Comparison of ENCODE assay signal across 8 mouse cellular contexts in the genomic region with DNA sequence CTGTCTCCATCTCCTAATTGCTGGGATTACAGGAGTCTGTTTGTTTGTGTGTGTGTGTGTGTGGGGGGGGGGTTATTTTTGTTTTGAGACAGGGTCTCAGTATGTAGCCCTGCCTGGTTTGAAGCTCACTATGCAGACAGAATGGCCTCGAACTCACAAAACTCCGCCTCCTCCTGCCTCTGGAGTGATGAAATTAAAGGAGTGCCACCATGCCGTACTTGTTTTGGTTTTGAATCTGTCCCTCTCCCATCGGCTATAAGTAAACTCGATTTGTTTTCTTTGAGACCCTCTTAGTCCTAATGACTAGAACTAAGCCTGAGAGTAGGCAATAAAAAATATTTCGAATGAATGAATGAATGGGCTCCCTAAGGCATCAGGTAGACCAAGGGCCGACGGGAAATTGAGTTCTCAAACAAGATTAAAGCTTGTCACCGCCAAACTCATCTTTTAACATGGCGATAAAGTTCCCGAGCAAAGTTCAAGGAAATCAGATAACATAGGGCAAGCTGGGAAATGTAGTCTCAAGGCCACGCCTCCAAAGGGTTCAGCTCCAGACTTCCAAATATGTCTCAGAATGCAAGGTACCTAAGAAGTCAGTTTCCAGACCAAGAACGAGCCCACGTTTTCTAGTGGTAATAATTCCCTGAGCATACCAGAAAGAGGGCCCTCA. TPM values are rescaled to one million over a fixed set of nuclear protein-coding genes. Genes with fewer than 3 reads are reported as not detected.
DNase-seq lines count a peak whose midpoint lies in the region; ATAC-seq and TF ChIP-seq lines count a peak whose summit lies in the region.

No protein-coding gene starts in this region.

- DNase-seq in thymus, adult 2 months, result peak; percentile 30
- no peak for DNase-seq in thymus, postnatal 4 days
- DNase-seq in spleen, adult 18-20 months, result no peak

- TF ChIP-seq POLR2A in thymus, adult 2 months (IDR thresholded peaks at IDR 0.05; ENCODE audit: control insufficient read depth, extremely low read depth, insufficient read depth, low read length, poor library complexity), result no peak
- no peak for TF ChIP-seq POLR2A in bone marrow macrophage, adult 2 months (IDR thresholded peaks at IDR 0.05; ENCODE audit: borderline replicate concordance, low read depth, low read length)

- peak overlapping the region; percentile 72 for H3K4me2 ChIP-seq in embryonic facial prominence, embryonic 15.5 days (replicated peaks)
- H3K4me2 ChIP-seq in intestine, embryonic 16.5 days (ENCODE audit: low read depth, low read length), result peak overlapping the region; percentile 59
- peak overlapping the region; percentile 67 for H3K4me2 ChIP-seq in limb, embryonic 15.5 days
- H3K4me2 ChIP-seq in neural tube, embryonic 14.5 days (ENCODE audit: low read depth, low read length), result peak overlapping the region; percentile 92

- H3K27me3 ChIP-seq in thymus, adult 2 months (ENCODE audit: control insufficient read depth, insufficient read depth, low read length), result no peaks in the 10 kb centered on the region
- H3K27me3 ChIP-seq in embryonic facial prominence, embryonic 15.5 days, result no peaks in the 10 kb centered on the region
- no peaks in the 10 kb centered on the region for H3K27me3 ChIP-seq in intestine, embryonic 16.5 days (replicated peaks; ENCODE audit: control insufficient read depth, insufficient read depth, low read length)
- H3K27me3 ChIP-seq in limb, embryonic 15.5 days, result no peaks in the 10 kb centered on the region
- H3K27me3 ChIP-seq in neural tube, embryonic 14.5 days (ENCODE audit: control insufficient read depth, insufficient read depth, low read length), result no peaks in the 10 kb centered on the region

- no peaks in the 10 kb centered on the region for H3K9me3 ChIP-seq in embryonic facial prominence, embryonic 15.5 days (replicated peaks)
- no peaks in the 10 kb centered on the region for H3K9me3 ChIP-seq in intestine, embryonic 16.5 days (ENCODE audit: control insufficient read depth, low read length)
- H3K9me3 ChIP-seq in limb, embryonic 15.5 days, result no peaks in the 10 kb centered on the region
- no peaks in the 10 kb centered on the region for H3K9me3 ChIP-seq in neural tube, embryonic 14.5 days (ENCODE audit: control insufficient read depth, low read length)

- H3K9ac ChIP-seq in embryonic facial prominence, embryonic 15.5 days, result 0 out of 2 replicates have a peak overlapping the region, but pooled peaks have one; percentile 98
- H3K9ac ChIP-seq in intestine, embryonic 16.5 days (ENCODE audit: low read depth, low read length), result peak overlapping the region; percentile 83; the same call in 1 of the 2 replicates
- no peak overlapping the region for H3K9ac ChIP-seq in limb, embryonic 15.5 days
- H3K9ac ChIP-seq in neural tube, embryonic 14.5 days (replicated peaks; ENCODE audit: low read depth, low read length), result no peak overlapping the region; the same call in 1 of the 2 replicates

- no peak for ATAC-seq in embryonic facial prominence, embryonic 15.5 days (ENCODE audit: insufficient number of reproducible peaks, low FRiP score, low TSS enrichment, low read depth)
- ATAC-seq in intestine, embryonic 16.5 days, result peak; percentile 12
- no peak for ATAC-seq in limb, embryonic 15.5 days (ENCODE audit: insufficient number of reproducible peaks, low FRiP score, low TSS enrichment, low read depth)
- peak; percentile 13 for ATAC-seq in neural tube, embryonic 14.5 days (ENCODE audit: low read depth)

- no peak for TF ChIP-seq CTCF in thymus, adult 2 months (IDR thresholded peaks at IDR 0.05; ENCODE audit: borderline replicate concordance, control insufficient read depth, extremely low read depth, insufficient read depth, low read length, poor library complexity)
- TF ChIP-seq CTCF in bone marrow macrophage, adult 2 months (IDR thresholded peaks at IDR 0.05; ENCODE audit: low read depth, low read length), result no peak

- WGBS in thymus, adult 2 months, result 53% methylated on average over 14 of the region's 14 CpGs
- WGBS in embryonic facial prominence, embryonic 15.5 days, result 8% methylated on average over 14 of the region's 14 CpGs
- WGBS in intestine, embryonic 16.5 days, result 8% methylated on average over 14 of the region's 14 CpGs
- 9% methylated on average over 14 of the region's 14 CpGs for WGBS in limb, embryonic 15.5 days
- 17% methylated on average over 14 of the region's 14 CpGs for WGBS in neural tube, embryonic 14.5 days

- no peak overlapping the region for H3K4me3 ChIP-seq in thymus, adult 2 months (ENCODE audit: control insufficient read depth, insufficient read depth, low read length)
- H3K4me3 ChIP-seq in bone marrow macrophage, adult 2 months (ENCODE audit: insufficient read depth, low read length), result peak overlapping the region; percentile 95
- peak overlapping the region; percentile 85 for H3K4me3 ChIP-seq in embryonic facial prominence, embryonic 15.5 days (replicated peaks)
- peak overlapping the region; percentile 87 for H3K4me3 ChIP-seq in intestine, embryonic 16.5 days (ENCODE audit: low read length)
- peak overlapping the region; percentile 88 for H3K4me3 ChIP-seq in limb, embryonic 15.5 days
- peak overlapping the region; percentile 76 for H3K4me3 ChIP-seq in neural tube, embryonic 14.5 days (ENCODE audit: low read depth, low read length)

- no peaks in the 10 kb centered on the region for H3K36me3 ChIP-seq in thymus, adult 2 months (ENCODE audit: control insufficient read depth, insufficient read depth, low read length)
- no peaks in the 10 kb centered on the region for H3K36me3 ChIP-seq in embryonic facial prominence, embryonic 15.5 days
- H3K36me3 ChIP-seq in intestine, embryonic 16.5 days (ENCODE audit: control insufficient read depth, insufficient read depth, low read length), result no peaks in the 10 kb centered on the region
- 0 out of 2 replicates have a peak, but pooled peaks cover 2% of the 10 kb centered on the region for H3K36me3 ChIP-seq in limb, embryonic 15.5 days
- H3K36me3 ChIP-seq in neural tube, embryonic 14.5 days (ENCODE audit: control insufficient read depth, insufficient read depth, low read length), result 0 out of 2 replicates have a peak, but pooled peaks cover 2% of the 10 kb centered on the region

- H3K27ac ChIP-seq in thymus, adult 2 months (ENCODE audit: control insufficient read depth, insufficient read depth, low read length), result no peak overlapping the region
- peak overlapping the region; percentile 92 for H3K27ac ChIP-seq in bone marrow macrophage, adult 2 months (ENCODE audit: insufficient read depth, low read depth, low read length)
- peak overlapping the region; percentile 88 for H3K27ac ChIP-seq in embryonic facial prominence, embryonic 15.5 days (replicated peaks)
- H3K27ac ChIP-seq in intestine, embryonic 16.5 days (ENCODE audit: low read length), result 0 out of 2 replicates have a peak overlapping the region, but pooled peaks have one; percentile 18
- peak overlapping the region; percentile 50 for H3K27ac ChIP-seq in limb, embryonic 15.5 days
- peak overlapping the region; percentile 89 for H3K27ac ChIP-seq in neural tube, embryonic 14.5 days (ENCODE audit: low read depth, low read length)

- peaks cover 22% of the 10 kb centered on the region for H3K4me1 ChIP-seq in thymus, adult 2 months (replicated peaks; ENCODE audit: control insufficient read depth, insufficient read depth, low read length)
- H3K4me1 ChIP-seq in bone marrow macrophage, adult 2 months (ENCODE audit: control insufficient read depth, insufficient read depth, low read length), result peaks cover 53% of the 10 kb centered on the region
- peaks cover 40% of the 10 kb centered on the region for H3K4me1 ChIP-seq in embryonic facial prominence, embryonic 15.5 days
- H3K4me1 ChIP-seq in intestine, embryonic 16.5 days (ENCODE audit: control insufficient read depth, insufficient read depth, low read length), result peaks cover 35% of the 10 kb centered on the region
- H3K4me1 ChIP-seq in limb, embryonic 15.5 days, result peaks cover 29% of the 10 kb centered on the region
- H3K4me1 ChIP-seq in neural tube, embryonic 14.5 days (ENCODE audit: control insufficient read depth, insufficient read depth, low read length), result peaks cover 27% of the 10 kb centered on the region

RNA-seq across cellular contexts. Expression of a gene that starts 1.1 kb away (rescaled TPM):
- polyA plus RNA-seq in thymus, adult 2 months (2012; rRNA removed), result 136 and 162 TPM in 2 replicates
- polyA plus RNA-seq in bone marrow macrophage, adult 2 months (2012; ENCODE audit: insufficient read depth, insufficient read length, missing spikeins), result 293 and 348 TPM in 2 replicates
- polyA plus RNA-seq in embryonic facial prominence, embryonic 15.5 days (2015; fragmentation: Nextera tagmentation; extraction: Ambion mirVana), result 52.5 and 57.2 TPM in 2 replicates
- 17.0 and 17.3 TPM in 2 replicates for polyA plus RNA-seq in intestine, embryonic 16.5 days (2015; fragmentation: Nextera tagmentation; extraction: Ambion mirVana)
- 35.9 and 46.8 TPM in 2 replicates for polyA plus RNA-seq in limb, embryonic 15.5 days (2015; fragmentation: Nextera tagmentation; extraction: Ambion mirVana)
- 48.6 and 52.4 TPM in 2 replicates for polyA plus RNA-seq in neural tube, embryonic 14.5 days (2014; fragmentation: Nextera tagmentation; extraction: Ambion mirVana)

RNA-seq across cellular contexts. Expression of a gene that starts 13.6 kb away (rescaled TPM):
- 1.8 TPM in 2 replicates for polyA plus RNA-seq in thymus, adult 2 months (2012; rRNA removed)
- 3.0 and 4.4 TPM in 2 replicates for polyA plus RNA-seq in bone marrow macrophage, adult 2 months (2012; ENCODE audit: insufficient read depth, insufficient read length, missing spikeins)
- 290 and 382 TPM in 2 replicates for polyA plus RNA-seq in embryonic facial prominence, embryonic 15.5 days (2015; fragmentation: Nextera tagmentation; extraction: Ambion mirVana)
- polyA plus RNA-seq in intestine, embryonic 16.5 days (2015; fragmentation: Nextera tagmentation; extraction: Ambion mirVana), result 23.0 and 23.2 TPM in 2 replicates
- polyA plus RNA-seq in limb, embryonic 15.5 days (2015; fragmentation: Nextera tagmentation; extraction: Ambion mirVana), result 229 and 541 TPM in 2 replicates
- 2.8 and 4.9 TPM in 2 replicates for polyA plus RNA-seq in neural tube, embryonic 14.5 days (2014; fragmentation: Nextera tagmentation; extraction: Ambion mirVana)

RNA-seq across cellular contexts. Expression of a gene that starts 21.5 kb away (rescaled TPM):
- 79.0 and 1,187 TPM in 2 replicates for polyA plus RNA-seq in thymus, adult 2 months (2012; rRNA removed)
- polyA plus RNA-seq in bone marrow macrophage, adult 2 months (2012; ENCODE audit: insufficient read depth, insufficient read length, missing spikeins), result 12.3 and 19.9 TPM in 2 replicates
- 5.1 and 5.9 TPM in 2 replicates for polyA plus RNA-seq in embryonic facial prominence, embryonic 15.5 days (2015; fragmentation: Nextera tagmentation; extraction: Ambion mirVana)
- 1.6 TPM in 2 replicates for polyA plus RNA-seq in intestine, embryonic 16.5 days (2015; fragmentation: Nextera tagmentation; extraction: Ambion mirVana)
- 4.7 and 5.2 TPM in 2 replicates for polyA plus RNA-seq in limb, embryonic 15.5 days (2015; fragmentation: Nextera tagmentation; extraction: Ambion mirVana)
- polyA plus RNA-seq in neural tube, embryonic 14.5 days (2014; fragmentation: Nextera tagmentation; extraction: Ambion mirVana), result 0.84 and 2.0 TPM in 2 replicates

RNA-seq across cellular contexts. Expression of a gene that starts 29.7 kb away (rescaled TPM):
- 8.3 and 9.8 TPM in 2 replicates for polyA plus RNA-seq in thymus, adult 2 months (2012; rRNA removed)
- 8.2 and 8.9 TPM in 2 replicates for polyA plus RNA-seq in bone marrow macrophage, adult 2 months (2012; ENCODE audit: insufficient read depth, insufficient read length, missing spikeins)
- 4.4 and 7.8 TPM in 2 replicates for polyA plus RNA-seq in embryonic facial prominence, embryonic 15.5 days (2015; fragmentation: Nextera tagmentation; extraction: Ambion mirVana)
- 1.1 and 1.3 TPM in 2 replicates for polyA plus RNA-seq in intestine, embryonic 16.5 days (2015; fragmentation: Nextera tagmentation; extraction: Ambion mirVana)
- 1.8 and 3.0 TPM in 2 replicates for polyA plus RNA-seq in limb, embryonic 15.5 days (2015; fragmentation: Nextera tagmentation; extraction: Ambion mirVana)
- 0.66 and 0.91 TPM in 2 replicates for polyA plus RNA-seq in neural tube, embryonic 14.5 days (2014; fragmentation: Nextera tagmentation; extraction: Ambion mirVana)

RNA-seq across cellular contexts. Expression of a gene that starts 42.1 kb away (rescaled TPM):
- 4.2 and 24.2 TPM in 2 replicates for polyA plus RNA-seq in thymus, adult 2 months (2012; rRNA removed)
- polyA plus RNA-seq in bone marrow macrophage, adult 2 months (2012; ENCODE audit: insufficient read depth, insufficient read length, missing spikeins), result 23.7 and 29.0 TPM in 2 replicates
- polyA plus RNA-seq in embryonic facial prominence, embryonic 15.5 days (2015; fragmentation: Nextera tagmentation; extraction: Ambion mirVana), result 13.6 and 17.6 TPM in 2 replicates
- 4.0 and 4.1 TPM in 2 replicates for polyA plus RNA-seq in intestine, embryonic 16.5 days (2015; fragmentation: Nextera tagmentation; extraction: Ambion mirVana)
- 11.4 and 13.4 TPM in 2 replicates for polyA plus RNA-seq in limb, embryonic 15.5 days (2015; fragmentation: Nextera tagmentation; extraction: Ambion mirVana)
- polyA plus RNA-seq in neural tube, embryonic 14.5 days (2014; fragmentation: Nextera tagmentation; extraction: Ambion mirVana), result 5.9 and 6.9 TPM in 2 replicates

Comparison
In these comparisons a context has a peak if more than half of its experiments do, and no peak if none do; other contexts are left out.
1. ATAC-seq: peak in intestine, embryonic 16.5 days (single experiment) and neural tube, embryonic 14.5 days (single experiment); none in embryonic facial prominence, embryonic 15.5 days (single experiment) and limb, embryonic 15.5 days (single experiment).
2. H3K9ac ChIP-seq: peak in embryonic facial prominence, embryonic 15.5 days (single experiment) and intestine, embryonic 16.5 days (single experiment); none in limb, embryonic 15.5 days (single experiment) and neural tube, embryonic 14.5 days (single experiment).
3. Peak in every context shown above with its lines, with median percentiles within 50 percentile points of each other: H3K4me2 ChIP-seq.